Mouse (Mus musculus) liver, embryonic 14.5 days (tissue): ENCODE data around the gene Rassf7.

Experiments
- CTCF ChIP-seq: IDR thresholded peaks from 2 replicates; pipeline ENCODE4 v1.5.1; 2016; ENCODE audit warnings: antibody characterized with exemption, low read depth, control low read depth
- EP300 ChIP-seq: IDR thresholded peaks from 2 replicates; pipeline ENCODE4 v1.6.1; 2016; ENCODE audit warnings: antibody characterized with exemption, low read depth

GRCm38 (mm10) chr7:141205504-141205903 is 10.2 kb upstream of the Rassf7 start:
- TF ChIP-seq CTCF (no peak), EP300 (no peak)
